Mouse (Mus musculus): ENCODE results near the gene Ttc29.

Gene Ttc29

DNA sequence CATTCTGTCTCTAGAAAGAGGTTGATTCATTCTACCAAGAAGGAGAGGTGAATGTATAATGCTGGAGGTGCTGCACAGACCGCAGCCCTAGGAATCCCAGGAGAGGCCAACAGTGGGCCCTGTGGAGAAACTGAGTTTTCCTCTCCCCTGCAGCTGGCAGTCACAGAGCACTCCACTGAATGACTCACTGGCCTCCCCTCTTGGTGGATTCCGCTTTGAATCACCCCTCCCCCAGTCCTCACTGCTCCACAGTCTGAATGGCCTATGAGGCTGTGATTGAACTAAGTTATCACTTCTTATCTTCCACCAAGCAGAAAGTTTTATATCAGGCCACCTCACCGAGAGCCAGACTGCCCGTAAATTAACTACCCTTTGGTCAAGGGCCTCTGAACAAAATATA lies 94.0 kb downstream of the Ttc29 start:
- H3K27me3 ChIP-seq (ENCODE audit: control insufficient read depth, insufficient read depth, low read length, poor library complexity, severe bottlenecking), result no peaks in the 10 kb centered on the region
- no peak for DNase-seq (ENCODE audit: low read depth, low spot score)
- no peaks in the 10 kb centered on the region for H3K36me3 ChIP-seq (ENCODE audit: control insufficient read depth, insufficient read depth, low read length, poor library complexity, severe bottlenecking)

DNA sequence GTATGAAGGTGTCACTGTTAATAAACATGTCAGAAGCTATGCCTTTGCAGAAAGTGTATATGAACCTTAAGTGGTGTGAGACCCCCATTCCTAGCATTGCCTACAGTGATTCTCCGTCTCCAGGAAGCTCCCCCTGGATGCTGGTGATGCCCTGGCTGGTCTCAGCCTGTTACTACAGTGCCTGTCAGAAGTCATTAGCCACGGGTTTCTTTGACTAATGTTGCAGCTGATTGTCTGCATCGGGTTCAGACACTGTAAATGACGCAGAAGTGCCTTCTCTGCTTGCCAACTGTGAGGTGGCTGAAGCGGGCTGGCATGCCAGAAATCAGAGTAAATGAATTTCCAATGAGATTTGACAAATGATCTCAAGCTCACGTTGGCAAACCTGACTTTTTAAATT lies 96.4 kb downstream of the Ttc29 start:
- H3K36me3 ChIP-seq (ENCODE audit: control insufficient read depth, insufficient read depth, low read length, poor library complexity, severe bottlenecking), result no peaks in the 10 kb centered on the region
- DNase-seq (ENCODE audit: low read depth, low spot score), result no peak
- no peaks in the 10 kb centered on the region for H3K27me3 ChIP-seq (ENCODE audit: control insufficient read depth, insufficient read depth, low read length, poor library complexity, severe bottlenecking)

DNA sequence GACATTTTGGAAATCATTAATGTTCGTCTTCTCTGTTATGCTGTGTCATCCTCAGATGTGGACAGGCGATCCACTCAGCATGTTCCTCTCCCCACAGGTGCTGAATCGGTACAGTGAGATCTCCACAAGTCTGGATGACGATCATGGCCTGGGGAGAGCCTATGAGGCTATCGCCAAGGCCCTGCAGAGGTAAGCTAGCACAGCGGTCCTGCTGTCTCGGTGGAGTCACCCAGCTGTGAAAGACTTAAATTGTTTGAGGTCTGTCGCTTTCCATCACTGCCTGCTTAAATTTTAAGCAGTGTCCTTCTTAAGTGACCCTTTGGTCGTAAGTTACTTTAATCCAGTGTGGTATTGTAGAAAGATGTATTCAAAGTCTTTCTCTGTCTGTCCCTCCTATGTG lies 102.5 kb downstream of the Ttc29 start:
- Histone ChIP-seq H3K36me3 (ENCODE audit: control insufficient read depth, insufficient read depth, low read length, poor library complexity, severe bottlenecking) (no peaks in the 10 kb centered on the region), H3K27me3 (ENCODE audit: control insufficient read depth, insufficient read depth, low read length, poor library complexity, severe bottlenecking) (no peaks in the 10 kb centered on the region)
- DNase-seq (ENCODE audit: low read depth, low spot score), result no peak

DNA sequence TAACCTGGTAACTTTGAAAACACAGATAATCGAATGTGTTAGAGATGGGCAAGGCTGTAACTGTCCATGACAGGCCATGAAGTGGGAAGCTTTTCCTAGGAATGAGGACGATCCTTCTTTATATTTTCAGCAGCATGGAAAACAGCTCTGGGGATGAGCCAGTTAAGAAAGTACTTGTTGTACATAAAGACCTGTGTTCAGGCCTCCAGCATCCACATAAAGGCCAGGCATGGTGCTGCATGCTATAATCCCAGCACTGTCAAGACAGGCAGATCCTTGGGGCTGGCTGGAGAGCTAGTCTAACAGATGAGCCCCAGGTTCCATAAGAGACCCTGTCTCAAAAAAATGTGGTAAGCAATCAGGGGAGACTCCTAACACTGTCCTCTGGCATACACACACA lies 104.6 kb downstream of the Ttc29 start:
- Histone ChIP-seq H3K36me3 (ENCODE audit: control insufficient read depth, insufficient read depth, low read length, poor library complexity, severe bottlenecking) (no peaks in the 10 kb centered on the region), H3K27me3 (ENCODE audit: control insufficient read depth, insufficient read depth, low read length, poor library complexity, severe bottlenecking) (no peaks in the 10 kb centered on the region)
- no peak for DNase-seq (ENCODE audit: low read depth, low spot score)

DNA sequence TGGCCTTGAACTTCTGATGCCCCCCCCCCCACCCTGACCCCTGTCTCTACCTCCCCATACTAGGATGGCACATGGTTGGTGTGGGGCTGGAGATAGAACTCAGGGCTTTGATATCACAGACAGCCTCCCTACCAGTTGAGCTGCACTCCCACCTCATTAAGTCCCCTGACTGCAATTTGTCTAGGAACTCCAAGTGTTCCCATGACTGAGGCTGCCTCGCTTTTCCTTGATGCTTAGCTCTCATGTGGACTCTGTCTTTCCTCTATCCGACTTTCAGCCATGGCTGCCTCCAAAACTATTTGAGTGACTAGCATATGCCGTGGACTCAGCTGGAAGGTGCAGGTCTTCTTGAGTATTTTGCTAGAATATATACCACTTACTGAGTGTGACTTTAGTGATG lies 110.3 kb downstream of the Ttc29 start:
- Histone ChIP-seq H3K36me3 (ENCODE audit: control insufficient read depth, insufficient read depth, low read length, poor library complexity, severe bottlenecking) (no peaks in the 10 kb centered on the region), H3K27me3 (ENCODE audit: control insufficient read depth, insufficient read depth, low read length, poor library complexity, severe bottlenecking) (no peaks in the 10 kb centered on the region)
- DNase-seq (ENCODE audit: low read depth, low spot score), result no peak

DNA sequence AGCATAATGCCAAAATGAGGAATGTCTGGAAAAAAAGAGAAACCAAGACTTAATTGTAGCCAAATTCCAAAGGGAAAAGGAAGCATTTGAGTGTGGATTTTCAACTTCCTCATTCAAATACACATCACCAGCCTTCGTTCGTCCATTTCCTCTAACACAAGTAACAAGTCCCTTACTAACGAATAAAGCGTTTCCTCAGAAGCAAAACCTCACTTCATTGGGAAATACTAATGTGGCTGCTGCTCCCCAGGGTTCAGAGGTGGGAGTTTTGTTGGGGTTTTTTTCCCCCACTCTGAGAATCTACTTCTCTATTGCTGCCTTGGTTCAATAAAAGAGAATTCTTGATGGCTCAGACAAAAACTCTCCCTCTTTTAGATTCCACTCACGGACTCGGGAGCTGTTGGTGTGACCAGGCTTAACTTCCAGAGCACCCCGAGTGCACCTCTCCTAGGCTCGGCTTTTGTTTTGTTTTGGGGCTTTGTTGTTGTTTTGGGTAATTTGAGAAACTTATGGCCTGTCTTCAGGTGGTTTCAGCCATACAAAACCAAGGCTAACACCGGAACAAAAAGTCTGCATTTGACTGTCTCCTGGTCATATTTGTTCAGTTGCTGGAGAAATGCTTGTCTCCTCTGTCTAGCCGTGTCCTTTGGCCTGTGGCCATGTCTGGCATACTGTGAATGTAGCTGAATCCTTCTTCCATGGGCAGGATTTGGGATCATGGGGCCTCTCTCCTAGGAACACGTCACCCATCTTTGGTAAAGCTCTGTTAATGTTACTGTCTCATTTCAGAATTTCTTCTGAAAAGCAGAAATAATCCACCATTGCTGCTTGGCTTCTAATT lies 127.8 kb downstream of the Ttc29 start:
- no peaks in the 10 kb centered on the region for H3K36me3 ChIP-seq (ENCODE audit: control insufficient read depth, insufficient read depth, low read length, poor library complexity, severe bottlenecking)
- no peak for DNase-seq (ENCODE audit: low read depth, low spot score)
- no peaks in the 10 kb centered on the region for H3K27me3 ChIP-seq (ENCODE audit: control insufficient read depth, insufficient read depth, low read length, poor library complexity, severe bottlenecking)

DNA sequence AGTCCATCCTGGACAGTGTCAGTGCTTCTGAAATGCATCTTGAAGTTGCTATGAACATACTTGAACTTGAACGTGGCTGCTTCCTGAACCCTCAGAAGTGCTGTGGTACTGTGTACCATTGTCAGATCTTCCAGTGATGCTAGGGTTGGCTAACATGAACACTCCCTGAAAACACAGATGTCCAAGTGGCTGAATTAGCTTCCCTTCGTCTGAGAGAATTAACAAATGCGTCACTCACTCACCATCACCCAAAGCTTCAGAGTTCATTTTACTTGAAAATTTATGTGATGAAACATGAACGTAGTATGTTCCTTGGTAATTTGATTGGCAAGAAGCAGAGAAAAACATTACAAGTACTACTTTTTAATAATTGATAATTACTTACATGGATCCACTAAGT lies 129.1 kb downstream of the Ttc29 start:
- DNase-seq (ENCODE audit: low read depth, low spot score), result no peak
- no peaks in the 10 kb centered on the region for H3K27me3 ChIP-seq (ENCODE audit: control insufficient read depth, insufficient read depth, low read length, poor library complexity, severe bottlenecking)
- H3K36me3 ChIP-seq (ENCODE audit: control insufficient read depth, insufficient read depth, low read length, poor library complexity, severe bottlenecking), result no peaks in the 10 kb centered on the region

DNA sequence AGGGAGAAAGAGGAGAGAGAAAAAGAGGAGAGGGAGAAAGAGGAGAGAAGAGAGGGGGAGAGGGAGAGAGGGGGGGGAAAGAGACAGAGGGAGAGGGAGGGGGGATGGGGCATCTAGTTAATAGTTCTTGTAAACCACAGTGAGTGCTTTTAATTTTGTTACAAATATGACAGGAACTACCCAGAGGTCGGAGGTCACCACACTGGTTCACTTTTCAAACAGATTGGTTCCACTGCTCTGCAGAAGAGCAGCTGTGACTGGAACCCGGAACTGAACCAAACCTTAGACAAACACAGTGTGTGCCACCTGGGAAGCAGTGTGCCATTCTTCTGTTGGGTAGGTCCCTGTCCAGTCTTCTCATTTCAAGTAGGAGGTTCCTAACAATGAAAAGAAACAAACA lies 130.9 kb downstream of the Ttc29 start:
- Histone ChIP-seq H3K36me3 (ENCODE audit: control insufficient read depth, insufficient read depth, low read length, poor library complexity, severe bottlenecking) (no peaks in the 10 kb centered on the region), H3K27me3 (ENCODE audit: control insufficient read depth, insufficient read depth, low read length, poor library complexity, severe bottlenecking) (no peaks in the 10 kb centered on the region)
- DNase-seq (ENCODE audit: low read depth, low spot score), result no peak

DNA sequence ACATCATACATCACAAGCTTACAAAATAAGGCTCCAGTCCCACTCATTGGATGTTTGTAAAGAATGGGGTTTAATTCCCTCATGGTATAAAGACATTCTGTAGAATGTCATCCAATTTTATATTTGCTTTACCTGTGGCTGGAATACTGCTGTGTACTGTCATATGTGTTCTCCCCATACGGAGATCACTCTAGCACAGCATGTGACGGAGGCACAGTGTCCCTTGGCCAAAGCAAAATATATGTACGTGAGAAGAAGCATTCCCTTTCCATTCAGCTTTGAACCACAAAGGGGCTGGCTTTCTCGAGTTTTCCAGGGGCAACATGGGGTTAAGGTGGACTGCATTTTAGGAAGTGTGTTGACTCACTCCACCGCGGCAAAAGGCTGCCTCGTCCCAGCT lies 132.6 kb downstream of the Ttc29 start:
- H3K27me3 ChIP-seq (ENCODE audit: control insufficient read depth, insufficient read depth, low read length, poor library complexity, severe bottlenecking), result no peaks in the 10 kb centered on the region
- no peak for DNase-seq (ENCODE audit: low read depth, low spot score)
- no peaks in the 10 kb centered on the region for H3K36me3 ChIP-seq (ENCODE audit: control insufficient read depth, insufficient read depth, low read length, poor library complexity, severe bottlenecking)

DNA sequence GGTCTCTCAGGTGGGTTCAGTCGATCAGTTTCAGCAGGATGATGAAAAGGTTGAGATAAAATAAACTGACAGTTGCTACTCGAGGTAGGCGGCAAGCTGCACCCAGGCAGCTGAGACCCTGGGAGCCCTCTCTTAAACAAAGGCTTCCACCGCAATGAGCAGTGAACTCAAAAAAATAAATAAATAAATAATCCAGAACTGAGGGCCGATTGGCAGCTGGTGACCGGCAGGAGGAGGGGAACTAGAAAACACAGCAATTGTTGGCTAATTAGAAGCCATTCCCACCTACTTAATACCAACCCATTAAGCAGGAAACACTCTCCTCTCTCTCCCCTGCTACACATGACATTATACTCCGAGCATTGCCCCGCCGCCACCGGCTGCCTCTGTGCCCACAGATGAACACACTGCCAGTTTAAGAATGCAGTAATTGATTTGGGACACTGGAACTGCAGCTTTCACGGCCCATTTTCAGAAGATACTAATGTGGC lies 133.1 kb downstream of the Ttc29 start:
- no peaks in the 10 kb centered on the region for H3K27me3 ChIP-seq (ENCODE audit: control insufficient read depth, insufficient read depth, low read length, poor library complexity, severe bottlenecking)
- DNase-seq (ENCODE audit: low read depth, low spot score), result no peak
- H3K36me3 ChIP-seq (ENCODE audit: control insufficient read depth, insufficient read depth, low read length, poor library complexity, severe bottlenecking), result no peaks in the 10 kb centered on the region

DNA sequence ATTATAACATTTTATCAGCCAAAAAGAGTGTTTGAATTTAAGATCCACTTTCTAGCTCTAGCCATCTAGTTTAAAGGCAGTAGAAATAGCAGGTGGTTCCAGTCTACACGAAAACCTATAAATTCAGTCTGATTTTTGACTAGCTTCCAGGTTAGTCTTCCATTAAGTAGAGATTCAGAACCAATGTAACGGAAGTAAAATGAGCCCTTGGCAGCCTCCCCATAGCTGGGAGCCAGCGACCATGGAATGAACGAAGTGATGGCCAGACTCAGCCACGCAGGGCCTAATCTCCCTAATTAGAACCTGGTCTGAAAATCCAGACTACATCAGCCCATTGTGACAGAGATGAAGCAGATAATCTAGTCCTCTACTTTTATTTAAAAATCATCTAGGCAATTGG lies 140.8 kb downstream of the Ttc29 start:
- H3K27me3 ChIP-seq (ENCODE audit: control insufficient read depth, insufficient read depth, low read length, poor library complexity, severe bottlenecking), result no peaks in the 10 kb centered on the region; the same call in 1 of the 2 replicates
- no peaks in the 10 kb centered on the region for H3K36me3 ChIP-seq (ENCODE audit: control insufficient read depth, insufficient read depth, low read length, poor library complexity, severe bottlenecking)
- no peak for DNase-seq (ENCODE audit: low read depth, low spot score)

DNA sequence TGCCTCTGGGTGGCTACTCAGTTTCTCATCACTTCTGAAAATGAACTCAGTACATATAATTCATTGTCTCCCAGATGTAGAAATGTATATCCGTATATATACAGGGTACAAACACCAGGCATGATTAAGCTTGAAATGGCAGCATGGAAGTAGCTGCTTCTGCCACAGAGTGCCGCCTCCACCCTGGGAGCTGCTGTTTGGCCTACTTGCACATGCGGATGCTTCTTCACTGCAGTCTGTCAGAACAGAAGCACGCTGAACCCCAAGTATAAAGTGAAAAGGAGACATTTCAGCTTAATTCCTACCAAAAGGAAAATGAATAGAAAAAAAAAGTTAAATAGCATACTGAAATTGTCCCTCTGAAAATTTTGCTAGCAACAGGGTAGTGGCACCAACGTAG lies 141.7 kb downstream of the Ttc29 start:
- no peak for DNase-seq (ENCODE audit: low read depth, low spot score)
- no peaks in the 10 kb centered on the region; the same call in 1 of the 2 replicates for H3K27me3 ChIP-seq (ENCODE audit: control insufficient read depth, insufficient read depth, low read length, poor library complexity, severe bottlenecking)
- H3K36me3 ChIP-seq (ENCODE audit: control insufficient read depth, insufficient read depth, low read length, poor library complexity, severe bottlenecking), result no peaks in the 10 kb centered on the region

DNA sequence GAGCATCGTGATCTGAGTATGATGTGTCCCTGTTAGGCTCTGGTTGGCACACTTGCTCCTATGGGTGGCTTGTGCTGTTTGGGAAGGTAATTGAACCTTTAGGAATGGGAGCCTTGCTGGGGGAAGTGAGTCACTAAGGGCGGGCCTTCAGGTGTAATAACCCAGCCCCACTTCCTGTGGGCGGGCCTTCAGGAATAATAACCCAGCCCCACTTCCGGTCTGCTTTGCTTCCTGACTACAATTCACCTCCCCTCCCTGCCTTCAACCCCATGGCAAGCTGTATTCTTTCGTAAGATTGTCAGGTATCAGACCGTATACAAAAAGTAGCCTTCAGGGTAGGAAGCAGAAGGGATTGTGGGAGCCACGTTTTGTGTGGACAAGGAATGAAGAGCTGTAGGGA lies 177.7 kb downstream of the Ttc29 start:
- H3K27me3 ChIP-seq (ENCODE audit: control insufficient read depth, insufficient read depth, low read length, poor library complexity, severe bottlenecking), result no peaks in the 10 kb centered on the region
- no peaks in the 10 kb centered on the region for H3K36me3 ChIP-seq (ENCODE audit: control insufficient read depth, insufficient read depth, low read length, poor library complexity, severe bottlenecking)
- DNase-seq (ENCODE audit: low read depth, low spot score), result no peak

DNA sequence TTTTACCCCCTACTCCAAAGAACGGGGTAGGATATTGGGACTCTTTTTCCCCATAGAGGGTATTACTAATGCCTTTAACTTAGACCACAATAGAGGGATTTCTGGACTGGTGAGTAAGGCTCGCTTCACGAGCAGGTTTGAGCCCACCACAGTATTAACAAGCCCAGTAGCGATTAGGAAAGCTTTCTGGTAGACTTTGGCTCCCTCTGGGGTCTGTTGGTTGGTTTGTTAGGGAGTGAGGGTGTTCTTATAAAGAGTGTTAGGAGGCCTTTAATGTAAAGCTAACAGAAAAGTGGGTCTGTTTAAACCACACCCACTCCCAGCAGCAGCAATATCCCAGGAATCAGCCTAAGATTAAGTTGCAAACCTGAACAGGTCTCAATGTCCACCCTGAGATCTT lies 206.2 kb downstream of the Ttc29 start:
- H3K36me3 ChIP-seq (ENCODE audit: control insufficient read depth, insufficient read depth, low read length, poor library complexity, severe bottlenecking), result no peaks in the 10 kb centered on the region
- no peaks in the 10 kb centered on the region for H3K27me3 ChIP-seq (ENCODE audit: control insufficient read depth, insufficient read depth, low read length, poor library complexity, severe bottlenecking)
- DNase-seq (ENCODE audit: low read depth, low spot score), result no peak

DNA sequence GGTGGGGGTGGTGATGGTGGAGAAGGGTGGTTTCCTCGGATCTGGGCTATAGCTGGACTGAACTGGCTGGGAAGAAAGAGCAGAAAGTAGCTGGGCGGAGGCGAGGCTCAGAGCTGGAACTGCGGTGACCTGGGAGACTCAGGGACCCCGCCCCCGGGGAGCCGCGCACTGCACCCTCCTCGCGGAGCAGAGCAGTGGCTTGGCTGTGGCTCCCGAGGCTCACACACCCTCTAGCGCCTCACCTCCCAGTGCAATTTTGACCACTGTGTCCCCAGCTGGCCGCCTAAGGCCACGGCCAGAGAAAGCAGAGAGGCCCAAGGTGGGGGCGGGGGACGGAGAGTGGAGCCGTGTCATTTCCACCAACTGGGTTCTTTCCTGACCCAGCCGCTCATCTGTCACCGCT lies 207.0 kb downstream of the Ttc29 start:
- no peak for DNase-seq (ENCODE audit: low read depth, low spot score)
- no peaks in the 10 kb centered on the region for H3K36me3 ChIP-seq (ENCODE audit: control insufficient read depth, insufficient read depth, low read length, poor library complexity, severe bottlenecking)
- H3K27me3 ChIP-seq (ENCODE audit: control insufficient read depth, insufficient read depth, low read length, poor library complexity, severe bottlenecking), result no peaks in the 10 kb centered on the region

DNA sequence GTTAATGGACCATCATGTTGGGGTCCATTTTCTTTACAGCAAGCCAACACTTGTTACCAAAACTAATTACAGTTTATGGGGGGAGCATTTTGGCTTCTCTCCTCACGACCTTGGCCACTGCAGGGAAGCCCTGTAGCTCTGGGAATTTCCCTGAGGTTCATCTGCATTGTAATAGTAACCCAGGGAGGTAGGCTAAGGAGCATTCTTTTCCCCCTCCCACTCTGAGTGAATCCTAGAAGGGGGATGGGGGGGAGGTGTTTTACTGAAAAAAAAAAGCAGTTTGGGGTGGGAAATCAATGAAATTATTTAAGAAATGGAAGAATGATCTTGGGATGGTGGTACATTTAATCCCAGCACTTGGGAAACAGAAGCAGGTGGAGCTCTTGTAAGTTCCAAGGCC lies 210.8 kb downstream of the Ttc29 start:
- Histone ChIP-seq H3K27me3 (ENCODE audit: control insufficient read depth, insufficient read depth, low read length, poor library complexity, severe bottlenecking) (peaks cover 2% of the 10 kb centered on the region; the same call in 1 of the 2 replicates), H3K36me3 (ENCODE audit: control insufficient read depth, insufficient read depth, low read length, poor library complexity, severe bottlenecking) (no peaks in the 10 kb centered on the region)
- no peak for DNase-seq (ENCODE audit: low read depth, low spot score)

All from splenic B cell, adult 2 months (primary cell).